Mouse (Mus musculus) c-Kit-positive CD71-negative TER-119-negative erythroid progenitor cells, embryonic 14.5 days (primary cell): Measurements from ENCODE around the gene Gm20905.
"Not testable (repeated sequence)": the region's sequence is repeated elsewhere in the genome, so short reads cannot be mapped to it uniquely, and the experiment has no call there.

ENCODE experiments used
- DNase-seq: peaks from one replicate; pipeline ENCODE4 v3.0.0-alpha.2; 2013; ENCODE audit warnings: low read depth

Gene Gm20905

DNA sequence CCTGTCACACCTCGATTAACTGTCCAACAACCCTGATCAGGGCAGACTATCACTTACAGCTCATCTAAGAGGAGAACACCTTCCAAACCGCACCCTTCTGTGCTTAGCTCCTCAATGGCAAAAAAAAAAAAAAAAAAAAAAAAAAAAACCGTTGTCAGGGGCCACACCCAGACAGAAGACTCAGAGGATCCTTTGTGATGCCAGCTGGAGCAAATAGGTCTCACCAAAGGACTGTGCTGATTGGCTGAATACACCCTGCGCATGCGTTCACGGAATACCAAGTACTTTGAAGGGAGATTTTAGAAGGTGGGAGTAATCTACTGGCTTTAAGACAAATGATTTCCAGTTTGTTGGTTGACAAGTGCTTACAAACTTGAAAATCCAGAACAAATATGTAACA, at the start of gene Gm20905:
Gene Gm20905, minus strand, starts transcription at position 101 of the 400 bp plus-strand sequence.
- not testable (repeated sequence) for DNase-seq
